Mouse (Mus musculus) B cell, adult 2 months (primary cell): ENCODE measurements around the gene Sgms1.

ENCODE experiments used
- DNase-seq, 2 experiments: peaks; one replicate each; pipeline ENCODE4 v3.0.0; 2022

The Sgms1 gene

DNA sequence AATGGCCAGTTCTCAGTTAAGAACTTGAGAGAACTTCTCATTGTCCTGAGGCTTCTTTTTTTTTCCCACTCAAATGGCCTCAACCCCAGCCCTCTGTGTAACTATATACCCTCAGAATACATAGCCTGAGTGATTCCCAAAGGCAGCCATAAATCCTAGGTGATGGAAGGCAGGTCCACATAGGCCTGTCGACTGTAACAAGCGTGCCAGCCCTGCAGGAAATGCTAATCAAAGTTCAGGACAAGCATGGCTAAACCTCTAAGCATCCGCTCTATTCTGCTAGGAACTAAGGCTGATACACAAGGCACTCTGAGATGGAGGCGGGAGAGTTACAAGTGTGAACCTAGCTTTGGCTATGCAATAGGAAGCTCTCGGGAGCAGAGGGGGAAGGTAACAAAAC, 151.8 kb downstream of the Sgms1 start:
- peak; percentile 58 to 59 for DNase-seq

DNA sequence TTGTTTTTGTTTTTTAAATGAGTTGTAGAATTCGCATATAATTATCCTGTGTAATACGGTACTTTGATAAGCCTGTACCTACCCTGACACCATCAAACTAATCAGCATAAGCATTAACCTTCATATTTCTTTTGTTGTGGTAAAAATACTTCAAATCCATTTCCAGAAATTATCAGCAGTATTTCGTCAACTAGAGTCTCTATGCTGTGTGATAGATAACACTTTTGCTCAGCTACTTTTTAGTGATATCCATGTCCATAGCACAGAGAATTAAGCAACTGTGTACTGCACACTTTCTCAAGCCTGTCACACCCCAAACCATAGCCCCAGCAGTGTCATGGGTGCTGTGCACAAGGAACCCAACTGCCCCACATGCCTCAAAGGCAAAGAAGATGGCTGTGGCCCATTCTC, 152.3 kb downstream of the Sgms1 start:
- no peak for DNase-seq

DNA sequence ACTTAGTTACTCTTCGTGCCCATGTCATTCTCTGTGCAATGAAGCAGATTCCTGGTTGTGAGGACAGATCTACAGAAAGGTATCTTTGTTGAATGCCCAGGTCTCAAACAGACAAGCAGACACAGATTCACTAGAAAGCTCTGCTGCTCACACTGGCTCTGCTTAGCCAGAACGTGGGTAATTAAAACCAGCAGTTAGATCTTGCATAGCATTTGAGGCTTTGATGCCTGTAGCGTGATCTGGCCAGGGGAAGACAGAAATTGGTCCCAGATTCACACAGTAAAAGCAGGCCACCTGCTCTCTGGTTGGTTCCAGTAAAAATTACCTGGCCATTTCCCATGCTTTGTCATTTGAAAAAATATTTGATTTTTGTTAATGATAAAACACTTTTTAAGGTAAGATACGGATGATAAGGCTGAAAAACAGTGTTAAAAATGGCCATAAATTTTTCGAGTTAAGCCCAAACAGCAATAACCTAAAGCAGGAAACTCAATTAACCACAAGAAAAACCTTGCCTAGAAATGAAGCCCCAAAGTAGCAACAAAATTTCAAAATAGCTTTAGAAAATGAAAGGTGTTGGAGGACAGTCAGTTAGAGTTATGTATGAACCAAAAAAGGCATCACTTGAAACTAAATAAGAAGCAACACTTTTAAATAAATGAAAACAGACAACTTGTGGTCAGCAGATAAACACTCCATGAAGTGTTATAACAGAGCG, 154.6 kb downstream of the Sgms1 start:
- DNase-seq = no peak

DNA sequence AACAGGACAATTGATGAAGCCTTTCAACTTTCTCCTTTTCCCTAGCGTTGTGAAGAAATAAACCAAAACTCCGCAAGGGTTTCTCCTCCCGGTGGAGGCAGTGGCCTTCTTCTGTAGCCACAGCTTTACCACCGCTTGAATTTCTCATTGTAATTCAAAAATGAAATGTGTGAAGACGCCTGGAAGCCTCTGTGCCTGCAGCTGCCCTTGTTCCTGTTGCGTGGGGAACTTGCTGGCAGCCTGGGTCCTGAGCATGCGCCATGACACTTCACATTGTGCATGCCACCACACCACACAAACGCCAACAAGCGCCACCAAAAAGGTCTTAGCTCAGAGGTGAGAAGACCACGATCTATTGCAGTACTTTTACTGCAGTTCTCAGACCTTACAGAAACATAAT, 158.2 kb downstream of the Sgms1 start:
- DNase-seq = no peak

DNA sequence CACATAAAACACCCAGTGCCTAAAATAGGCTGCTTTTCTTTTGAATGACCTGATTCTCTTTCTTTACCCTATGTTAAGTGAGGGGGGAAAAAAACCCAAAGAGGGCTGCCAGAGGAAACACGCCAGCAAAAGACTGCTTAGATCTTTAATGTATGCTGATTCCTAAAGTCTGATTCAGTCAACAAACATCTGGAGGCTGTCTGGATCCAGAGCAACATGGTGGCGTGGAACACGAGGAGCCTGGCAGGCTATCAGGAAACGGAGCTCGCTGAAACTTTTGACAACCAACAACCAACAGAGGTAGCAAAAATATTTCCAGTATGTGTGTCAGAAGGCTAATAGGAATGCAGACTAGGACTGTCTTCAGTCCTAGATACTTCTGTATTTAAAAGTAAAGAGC, 158.7 kb downstream of the Sgms1 start:
- no peak for DNase-seq

DNA sequence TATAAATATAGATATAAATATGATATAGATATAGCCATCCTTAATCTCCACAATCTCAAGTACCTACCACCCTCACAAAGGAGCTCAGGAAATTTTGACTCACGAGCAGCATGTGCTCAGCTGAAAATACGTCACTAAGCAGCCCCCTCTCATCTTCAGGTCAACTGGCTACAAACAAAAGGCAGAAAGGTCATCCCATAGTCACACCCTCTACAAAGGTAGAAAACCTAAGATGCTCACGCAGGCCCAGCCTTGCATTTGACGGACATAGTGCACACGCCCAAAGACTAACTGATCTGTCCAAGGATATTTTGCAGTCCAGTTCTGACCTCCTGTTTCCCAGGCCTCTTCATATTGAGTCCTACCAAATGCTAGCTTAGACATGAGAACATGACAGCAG, 159.2 kb downstream of the Sgms1 start:
- no peak for DNase-seq

DNA sequence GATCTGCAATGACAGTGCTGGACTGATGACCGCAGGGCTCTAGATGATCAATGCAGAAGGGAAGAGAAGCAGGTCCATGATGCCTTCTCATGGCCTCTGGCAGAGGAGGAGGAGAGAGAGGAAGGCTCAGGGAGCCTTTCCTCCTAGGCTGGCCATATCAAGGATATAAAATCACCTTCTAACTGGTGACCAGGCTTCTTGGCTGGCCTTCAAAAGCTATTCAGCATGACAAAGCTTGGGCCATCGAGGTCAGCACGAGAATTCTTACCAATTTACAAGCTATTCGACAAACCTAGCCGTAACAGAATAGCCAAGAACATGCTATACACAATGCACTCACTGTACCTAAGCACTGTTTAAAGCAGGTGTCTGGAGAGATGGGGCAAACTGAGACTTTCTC, 159.7 kb downstream of the Sgms1 start:
- DNase-seq = no peak

DNA sequence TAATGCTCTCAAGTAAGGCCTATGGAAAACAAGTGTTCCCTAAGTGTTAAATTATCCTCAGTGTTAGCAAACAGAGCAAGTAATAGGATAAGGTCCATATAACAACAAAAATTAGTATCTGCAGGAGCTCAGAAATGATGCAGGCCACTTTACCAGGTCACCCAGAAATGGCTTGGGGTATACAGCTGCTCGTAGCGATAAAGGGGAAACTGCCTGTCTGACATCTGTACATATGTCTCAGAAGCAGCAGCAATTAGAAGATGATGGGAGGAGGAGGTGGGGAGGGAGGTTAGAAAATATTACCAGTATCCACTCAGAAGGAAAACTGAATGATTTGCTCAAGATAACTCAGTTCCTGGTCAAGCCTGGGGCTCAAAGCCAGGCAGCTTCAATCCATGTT, 162.3 kb downstream of the Sgms1 start:
- no peak for DNase-seq

DNA sequence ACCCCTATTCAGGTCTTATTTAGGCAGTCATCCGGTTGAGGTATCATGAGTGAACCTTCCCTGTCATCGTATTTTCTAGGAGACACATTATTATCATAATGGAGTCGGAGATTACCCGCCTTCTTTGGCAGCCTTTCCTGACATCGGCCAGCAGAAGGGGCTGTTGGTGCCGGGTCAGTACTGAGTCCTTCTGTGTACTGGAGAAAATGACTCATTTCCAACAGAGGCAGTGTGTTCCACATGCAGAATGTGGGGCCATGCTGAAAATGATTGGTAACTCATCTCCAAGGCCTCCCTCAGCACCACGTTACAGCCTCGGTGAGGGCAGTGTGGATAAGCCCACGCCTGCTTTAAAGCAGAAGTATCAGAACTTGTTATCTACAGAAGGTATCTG, 164.4 kb downstream of the Sgms1 start:
- no peak for DNase-seq

DNA sequence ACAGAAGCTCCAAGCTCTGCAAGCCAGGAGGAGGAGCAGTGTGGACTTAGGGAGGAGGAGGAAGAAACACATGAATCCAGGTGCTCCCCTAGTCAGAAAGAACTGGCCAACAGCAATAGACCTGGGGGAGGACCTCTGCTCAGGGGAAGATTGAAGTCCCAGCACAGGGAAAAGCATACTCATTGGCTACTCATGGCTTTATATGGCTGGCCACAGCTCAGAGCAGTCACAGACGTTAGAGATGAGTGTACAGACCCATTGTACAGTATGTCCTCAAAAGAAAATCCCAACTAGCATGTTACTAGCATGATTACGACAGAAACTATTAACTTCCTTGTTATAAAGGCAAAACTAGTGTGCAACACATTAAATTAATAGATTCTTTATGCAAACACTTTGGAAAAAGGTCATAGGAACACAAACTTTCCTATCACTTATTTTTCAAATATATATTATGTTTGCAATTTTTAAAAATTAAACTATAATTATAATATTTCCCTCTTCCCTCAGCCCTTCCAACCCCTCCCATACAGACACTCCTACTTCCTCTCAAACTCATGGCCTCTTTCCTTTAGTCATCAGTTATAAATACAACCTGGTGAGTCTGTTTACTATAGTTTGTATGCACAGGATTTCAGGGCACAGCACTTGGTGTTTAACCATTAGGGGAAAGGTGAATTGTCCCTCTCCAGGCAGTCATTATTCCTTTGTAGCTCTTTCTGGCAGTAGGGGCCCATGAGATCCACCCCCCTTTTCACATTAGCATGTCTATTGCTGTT, 165.0 kb downstream of the Sgms1 start:
- DNase-seq = peak in 1 of 2 experiments; percentile 31

DNA sequence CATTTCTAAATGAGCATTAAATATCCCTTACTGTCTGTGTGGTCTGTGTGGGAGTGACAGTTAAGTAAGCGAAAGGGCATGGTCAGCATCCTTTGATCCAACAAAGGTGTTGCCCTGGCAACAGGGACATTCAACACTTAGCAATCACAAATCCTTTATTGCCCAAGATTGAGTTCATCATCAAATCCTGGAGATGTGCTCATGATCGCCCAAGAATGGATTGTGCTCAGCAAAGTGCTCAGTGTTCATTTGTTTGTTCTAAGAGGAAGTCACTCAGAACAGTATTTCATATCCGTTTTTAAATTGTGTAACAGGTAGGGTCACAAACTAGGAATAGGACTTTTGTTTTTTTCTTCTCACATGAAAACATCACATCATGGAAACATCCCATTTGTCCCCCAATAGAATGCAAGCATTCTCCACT, 165.8 kb downstream of the Sgms1 start:
- DNase-seq = peak; percentile 62 to 65

DNA sequence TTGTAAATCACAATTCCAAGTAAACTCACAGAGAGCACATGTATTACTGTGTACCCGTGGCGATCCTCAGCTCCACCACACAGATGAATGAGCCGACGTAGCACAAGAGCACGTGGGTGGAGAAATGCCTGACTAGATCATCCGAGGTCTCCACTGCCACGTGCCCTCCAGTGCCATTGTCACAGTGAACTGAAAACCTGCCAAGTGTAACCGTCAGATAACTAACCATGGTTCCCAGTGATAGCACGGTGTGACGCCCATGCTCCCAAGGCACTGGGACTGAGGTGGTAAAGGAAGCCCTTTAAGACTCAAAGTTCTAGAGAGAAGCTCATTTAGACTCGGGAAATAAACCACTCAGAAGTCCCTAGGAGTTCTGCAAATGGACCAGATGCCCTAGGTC, 167.4 kb downstream of the Sgms1 start:
- DNase-seq = no peak

DNA sequence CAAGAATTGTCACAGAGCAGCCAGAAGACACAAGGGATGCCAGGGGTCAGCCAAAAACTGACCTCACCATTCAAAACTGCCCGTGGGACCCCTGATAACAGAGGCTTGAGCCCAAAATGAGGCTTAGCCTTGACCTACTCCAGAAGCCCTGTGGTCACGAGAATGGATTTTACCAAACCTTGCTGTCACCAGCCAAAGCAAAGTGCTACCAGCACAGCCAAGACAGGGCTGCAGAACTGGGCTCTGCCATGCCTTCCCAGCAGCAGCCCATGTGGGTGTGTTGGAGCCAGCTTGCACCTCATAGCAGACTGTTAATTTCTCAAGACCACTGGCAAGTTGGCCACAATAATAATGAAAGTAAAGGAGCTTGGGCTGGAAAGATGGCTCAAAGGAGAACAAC, 168.5 kb downstream of the Sgms1 start:
- DNase-seq = no peak

DNA sequence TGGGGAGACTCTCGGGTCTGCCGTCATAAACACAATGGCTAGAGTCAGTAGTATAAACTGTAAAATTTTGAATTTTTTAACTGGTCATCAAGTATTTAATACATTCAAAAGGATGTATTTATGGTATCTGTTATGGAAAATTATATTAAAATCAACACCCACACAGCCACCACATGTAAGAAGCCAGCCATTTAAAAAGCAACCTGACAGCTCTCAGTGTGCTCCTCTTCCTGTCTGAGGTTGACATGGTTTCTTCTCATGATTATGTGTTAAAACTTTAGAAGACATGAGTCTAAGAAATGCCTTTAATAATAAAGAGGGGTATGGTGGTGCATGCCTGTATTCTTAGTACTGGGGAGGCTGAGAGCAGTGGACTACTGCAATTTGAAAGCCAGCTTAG, 172.8 kb downstream of the Sgms1 start:
- no peak for DNase-seq

DNA sequence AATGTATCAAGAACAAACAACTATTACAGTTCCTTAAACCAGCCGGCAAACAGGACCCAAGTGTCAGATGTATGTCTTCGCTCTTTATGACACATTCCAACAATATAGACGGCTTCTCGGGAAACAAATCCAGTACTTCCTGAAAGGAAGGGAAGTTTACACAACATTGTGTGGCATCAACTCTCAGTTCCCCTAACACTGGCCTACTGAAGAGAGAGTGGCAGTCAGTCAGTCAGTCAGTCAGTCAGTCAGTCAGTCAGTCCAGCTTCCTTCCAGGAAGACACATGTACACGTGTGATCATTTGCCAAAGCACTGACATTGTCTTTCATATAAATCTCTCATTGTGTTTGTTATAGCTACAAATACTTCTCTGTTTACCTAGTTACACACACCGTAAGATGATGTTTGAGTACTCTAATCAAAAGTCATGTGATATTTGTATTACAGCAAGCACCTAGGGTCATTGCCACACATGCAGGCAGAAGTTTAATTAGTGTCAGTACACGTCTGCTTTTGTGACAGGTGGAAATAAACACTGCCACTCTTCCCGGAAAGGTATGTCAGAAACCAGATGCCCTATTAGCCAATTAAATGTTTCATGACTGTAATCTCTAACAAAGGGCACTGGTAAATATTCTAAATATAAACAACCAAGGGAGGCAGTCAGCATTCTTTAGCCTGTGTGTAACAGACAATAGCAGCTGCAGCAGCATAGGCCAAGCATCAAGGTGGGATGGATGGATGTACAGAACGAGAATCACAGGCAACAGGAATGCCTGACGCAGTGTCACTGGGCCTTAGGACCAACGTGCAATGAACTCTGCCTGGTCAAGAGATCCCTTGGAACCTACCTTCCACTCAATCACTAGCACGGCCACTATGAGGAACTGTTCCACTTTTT, 174.4 kb downstream of the Sgms1 start:
- DNase-seq = no peak

DNA sequence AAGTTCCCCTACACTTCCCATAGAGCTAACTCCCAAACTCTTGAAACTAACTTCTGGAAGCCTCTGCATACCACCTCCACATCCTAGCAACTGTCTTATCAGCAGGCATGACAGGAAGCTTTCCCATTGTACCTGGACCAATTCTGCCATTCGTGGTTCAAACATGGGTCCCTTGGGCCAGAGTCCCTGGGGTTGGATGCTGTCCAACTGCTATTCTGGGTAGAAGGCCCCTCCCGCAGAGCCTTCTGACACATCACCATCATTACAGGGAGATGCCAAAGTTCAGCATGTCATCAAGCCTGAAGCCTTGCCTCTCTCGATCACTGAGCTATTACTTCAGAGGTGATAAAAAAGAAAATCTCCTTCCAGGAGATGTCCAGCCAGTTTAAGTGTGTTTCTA, 175.9 kb downstream of the Sgms1 start:
- no peak for DNase-seq

DNA sequence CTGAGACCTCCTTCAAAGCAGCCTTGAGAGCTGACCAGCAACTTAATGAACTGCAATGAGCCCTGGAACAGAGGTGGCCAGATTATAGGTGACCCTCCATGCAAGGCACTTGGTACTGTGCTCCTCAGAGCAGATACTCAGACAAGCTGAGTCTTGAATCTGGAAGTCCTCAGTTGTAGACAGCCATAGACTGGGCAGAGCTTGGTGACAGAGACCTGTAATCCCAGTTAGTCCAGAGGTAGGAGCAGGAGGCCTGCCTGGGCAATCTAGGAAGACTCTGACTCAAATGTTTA, 178.3 kb downstream of the Sgms1 start:
- DNase-seq = no peak

DNA sequence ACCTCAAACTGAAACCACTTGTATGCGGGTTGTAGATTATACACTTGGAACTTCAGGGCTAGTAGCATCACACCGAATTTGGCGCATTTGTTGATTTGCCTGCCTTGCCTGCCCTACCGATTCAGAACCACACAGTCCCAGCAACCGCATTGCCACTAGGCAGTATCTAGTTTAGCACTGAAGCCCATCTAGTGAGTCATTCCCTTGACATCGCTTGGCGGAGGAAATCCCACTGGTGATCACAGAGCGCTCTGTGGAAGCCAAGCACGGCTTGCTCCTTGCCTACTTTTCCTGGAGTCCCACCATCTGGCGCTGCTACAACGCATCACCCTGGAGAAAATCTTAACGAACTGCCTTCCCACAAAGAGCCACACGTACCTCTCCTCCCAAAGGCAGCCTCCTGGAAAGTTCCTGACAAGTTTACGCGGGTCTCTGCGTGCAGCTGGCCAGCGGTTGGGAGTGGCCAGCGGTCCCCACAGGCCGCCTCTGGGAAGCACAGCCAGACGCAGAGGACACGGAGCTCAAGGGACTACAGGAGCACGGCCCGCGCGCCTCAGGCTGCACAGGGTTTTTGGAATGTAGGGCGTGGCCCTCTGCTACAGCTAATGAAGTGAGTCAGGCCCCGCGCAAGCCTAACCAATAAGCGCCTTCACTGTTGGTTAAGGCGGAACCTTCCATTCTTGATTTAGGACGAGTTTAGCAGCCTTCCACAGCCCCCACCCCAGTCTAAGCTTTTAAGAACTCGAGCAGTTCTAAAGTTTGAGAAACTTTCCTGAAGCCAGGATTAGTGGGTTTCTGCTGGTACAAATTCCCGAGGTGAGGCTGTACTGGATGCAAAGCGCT, 178.8 kb downstream of the Sgms1 start:
- DNase-seq = peak; percentile 77 to 81

DNA sequence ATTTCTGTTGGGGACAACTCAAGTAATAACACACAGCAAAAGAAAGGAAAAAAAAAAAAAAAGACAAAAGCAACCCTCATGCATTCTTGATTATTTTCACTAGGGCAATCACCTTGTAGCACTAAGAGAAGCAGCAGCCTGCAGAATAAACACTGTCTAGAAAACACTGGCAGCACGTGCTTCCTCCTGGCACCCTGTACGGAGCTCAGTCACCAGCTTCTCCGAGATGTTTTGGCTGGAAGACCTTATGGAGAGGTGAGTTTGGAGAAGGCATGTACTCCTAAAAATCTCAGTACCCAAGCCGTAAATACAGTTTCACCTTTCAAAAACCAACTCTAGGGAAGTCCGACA, 179.4 kb downstream of the Sgms1 start:
- DNase-seq = peak in 1 of 2 experiments; percentile 48

DNA sequence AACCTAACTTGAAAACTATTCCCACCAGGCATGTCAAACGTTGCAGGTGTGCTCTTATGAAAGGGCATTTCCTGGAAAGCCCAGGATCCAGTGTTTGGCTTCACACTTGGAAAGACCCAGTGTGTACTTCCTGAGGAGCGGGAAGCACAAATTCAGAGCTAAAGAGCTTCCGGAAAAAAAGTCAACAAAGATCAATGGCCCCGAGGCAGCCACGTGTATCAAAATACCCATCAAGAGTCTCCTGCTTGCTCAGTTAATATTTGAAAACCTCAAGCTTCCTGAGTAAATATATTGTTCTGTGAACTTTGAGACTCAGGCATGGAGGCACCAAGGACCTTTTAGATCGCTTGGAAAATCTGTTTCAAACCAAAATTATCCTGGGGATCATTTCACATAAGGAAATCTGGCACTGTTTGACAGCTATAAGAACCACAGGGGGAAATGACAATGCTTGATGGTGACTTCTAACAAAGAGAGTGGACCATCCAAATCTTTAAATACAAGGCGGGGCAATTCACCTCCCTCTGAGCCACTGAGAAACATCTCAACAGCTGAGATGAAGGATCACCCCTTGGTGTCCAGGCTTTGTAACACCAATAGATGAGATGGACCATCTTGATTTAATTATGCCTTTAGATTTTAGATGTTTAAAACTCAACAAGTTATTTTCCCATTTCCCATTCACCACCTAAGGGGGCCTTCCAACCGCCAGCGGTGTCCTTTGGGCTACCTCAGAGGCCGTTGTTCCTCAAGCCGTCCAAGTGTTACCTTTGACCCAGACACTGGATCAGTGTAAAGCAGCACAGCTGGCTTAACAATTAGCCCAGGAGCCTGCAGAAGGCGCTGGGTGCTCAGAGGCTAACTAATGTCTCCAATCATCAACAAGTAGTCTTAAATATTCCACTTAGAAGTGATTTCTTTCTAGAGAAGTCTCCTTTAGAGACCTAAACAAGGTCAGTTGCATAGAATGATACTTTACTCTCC, 187.1 kb downstream of the Sgms1 start:
- no peak for DNase-seq

DNA sequence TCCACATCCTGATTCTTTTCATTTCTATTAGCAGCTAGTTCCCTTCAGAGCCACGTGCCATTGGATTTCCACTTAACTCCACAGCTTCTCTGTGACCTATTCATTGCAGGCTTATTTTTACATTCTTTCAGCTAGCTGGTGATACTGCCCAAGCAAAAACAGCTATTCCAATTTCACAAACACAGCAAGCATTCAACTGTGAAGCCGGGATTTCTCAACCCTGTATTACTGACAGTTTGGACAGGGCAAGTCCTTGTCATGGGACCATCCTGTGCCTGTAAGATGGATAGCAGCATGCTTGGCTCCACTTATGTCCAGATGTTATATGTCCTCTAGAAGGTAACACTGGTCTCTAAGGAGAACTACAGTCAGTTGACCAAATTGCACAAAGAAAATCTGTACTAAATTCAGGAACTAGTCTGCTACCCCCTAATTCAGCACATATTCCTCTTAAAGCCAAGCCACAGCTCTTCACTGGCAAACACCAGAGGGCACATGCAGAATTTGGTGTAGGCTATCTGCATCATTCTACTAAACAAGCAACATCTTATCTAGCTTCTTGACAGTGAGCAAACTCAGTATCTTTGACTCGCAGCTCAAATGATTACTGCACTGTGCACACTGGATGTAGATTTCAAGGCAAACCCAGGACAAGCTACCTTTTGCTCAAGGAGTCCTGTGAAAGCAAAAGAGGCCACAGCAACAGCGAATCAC, 189.5 kb downstream of the Sgms1 start:
- no peak for DNase-seq
